Mouse (Mus musculus) midbrain, postnatal 0 days (tissue): ENCODE data around the gene Dcdc2a. TPM values are rescaled to one million over a fixed set of nuclear protein-coding genes. Genes with fewer than 3 reads are reported as not detected.

Experiments
- ATAC-seq: fragments of 200-750 bp; cut with Nextera tagmentation; 2 replicates; pipeline ENCODE4 v1.8.0; 2017; ENCODE audit warnings: moderate number of reproducible peaks, mild to moderate bottlenecking, moderate TSS enrichment, moderate library complexity; ENCODE audit not compliant: low FRiP score
- DNase-seq: peaks from one replicate; pipeline ENCODE4 v3.0.0-alpha.2; 2015; ENCODE audit warnings: low spot score
- H3K27ac ChIP-seq: fragments of 300-500 bp; sonication (generic); 2 replicates; pipeline ENCODE4 v1.5.1; 2014; ENCODE audit warnings: low read depth, mild to moderate bottlenecking, low read length, mixed read lengths
- H3K27me3 ChIP-seq: fragments of 300-500 bp; sonication (generic); 2 replicates; pipeline ENCODE4 v1.6.1; 2014; ENCODE audit warnings: low read length, control low read depth, mixed read lengths; ENCODE audit not compliant: insufficient read depth
- H3K36me3 ChIP-seq: fragments of 300-500 bp; sonication (generic); 2 replicates; pipeline ENCODE4 v1.6.1; 2014; ENCODE audit warnings: low read length, control low read depth, mixed read lengths; ENCODE audit not compliant: insufficient read depth
- H3K4me1 ChIP-seq: fragments of 300-500 bp; sonication (generic); 2 replicates; pipeline ENCODE4 v1.6.1; 2014; ENCODE audit warnings: mild to moderate bottlenecking, control low read depth, antibody characterized with exemption, low read length, mixed read lengths; ENCODE audit not compliant: insufficient read depth
- H3K4me2 ChIP-seq: fragments of 300-500 bp; sonication (generic); 2 replicates; pipeline ENCODE4 v1.6.1; 2014; ENCODE audit warnings: low read depth, mild to moderate bottlenecking, low read length, mixed read lengths; ENCODE audit not compliant: poor library complexity, severe bottlenecking
- H3K4me3 ChIP-seq: fragments of 300-500 bp; sonication (generic); 2 replicates; pipeline ENCODE4 v1.5.1; 2014; ENCODE audit warnings: low read depth, mild to moderate bottlenecking, low read length, moderate library complexity
- H3K9ac ChIP-seq: fragments of 300-500 bp; sonication (generic); replicated peaks from 2 replicates; pipeline ENCODE4 v1.6.1; 2014; ENCODE audit warnings: mild to moderate bottlenecking, low read length, moderate library complexity, mixed read lengths; ENCODE audit not compliant: poor library complexity, severe bottlenecking
- H3K9me3 ChIP-seq: fragments of 300-500 bp; sonication (generic); 2 replicates; pipeline ENCODE4 v1.6.1; 2016; ENCODE audit warnings: low read length, control low read depth
- CTCF ChIP-seq: IDR thresholded peaks from 2 replicates; pipeline ENCODE4 v1.5.1; 2016; ENCODE audit warnings: antibody characterized with exemption, mild to moderate bottlenecking
- WGBS: fragments of 180-500 bp; shearing (Covaris S2); extraction: QIAGEN DNeasy Blood & Tissue Kit; methylation state at CpG from one replicate; pipeline ENCODE4 v1.1.7; 2014; 5-methylcytosine and 5-hydroxymethylcytosine counted together
- polyA plus RNA-seq: library from polyadenylated mRNA; unstranded; fragments of >200 nt; fragmentation: Nextera tagmentation; extraction: Ambion mirVana; gene quantifications from 2 replicates; pipeline ENCODE4 v1.2.1, GENCODE M21; 2015
- total RNA-seq: library from RNA; depleted of rRNA; stranded (reverse); fragments of >200 nt; gene quantifications from 2 replicates; pipeline ENCODE4 v1.2.3, GENCODE M21; 2014; rRNA removed

Dcdc2a gene
- total RNA-seq (1.5 and 3.8 TPM in 2 replicates), polyA plus RNA-seq (6.3 and 8.0 TPM in 2 replicates)

DNA sequence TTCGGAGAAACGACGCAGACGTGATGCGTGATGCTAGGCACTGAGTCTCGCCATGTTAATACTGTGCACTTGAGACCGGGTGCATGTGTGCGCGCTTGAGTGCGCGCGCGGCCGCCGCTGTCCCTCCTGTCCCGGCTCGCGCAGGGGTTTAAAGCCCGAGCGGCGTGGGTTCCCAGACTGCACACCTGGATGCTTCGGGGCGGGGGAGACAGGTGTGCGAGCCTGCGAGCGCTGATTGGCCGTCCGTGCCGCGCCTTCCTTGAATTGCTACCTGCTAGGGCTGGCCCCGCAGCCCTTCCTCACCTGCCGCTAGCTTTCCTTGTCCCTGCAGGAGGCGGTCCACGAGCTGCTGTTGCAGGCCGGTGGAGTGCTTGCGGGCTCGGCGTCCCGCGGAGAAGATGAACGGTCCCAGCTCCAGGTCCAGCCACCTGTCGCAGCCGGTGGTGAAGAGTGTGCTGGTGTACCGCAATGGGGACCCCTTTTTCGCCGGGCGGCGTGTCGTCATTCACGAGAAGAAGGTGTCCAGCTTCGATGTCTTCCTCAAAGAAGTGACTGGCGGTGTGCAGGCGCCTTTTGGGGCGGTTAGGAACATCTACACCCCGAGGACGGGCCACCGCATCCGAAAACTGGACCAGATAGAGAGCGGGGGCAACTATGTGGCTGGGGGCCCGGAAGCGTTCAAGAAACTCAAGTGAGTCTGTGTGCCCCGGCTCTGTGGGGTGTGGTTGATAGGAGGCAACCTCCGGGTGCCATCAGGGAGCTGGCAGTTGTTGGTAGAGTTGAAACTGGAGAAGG, at the start of gene Dcdc2a:
TSS of gene Dcdc2a (plus strand) at position 132 of the 795 bp plus-strand sequence.
- peak within 1 kb of the TSS; percentile 32 for H3K27ac ChIP-seq
- H3K27me3 ChIP-seq = no peaks in the 10 kb centered on the region
- no peaks in the 10 kb centered on the region for H3K36me3 ChIP-seq
- peak within 1 kb of the TSS; percentile 62 for H3K4me3 ChIP-seq
- WGBS = 4% methylated on average over 62 of the region's 63 CpGs
- H3K9ac ChIP-seq = peak within 1 kb of the TSS; percentile 54
- ATAC-seq = peak; percentile 72
- peak within 1 kb of the TSS; percentile 93 for H3K4me2 ChIP-seq
- H3K4me1 ChIP-seq = no peaks in the 10 kb centered on the region
- no peak for TF ChIP-seq CTCF
- DNase-seq = peak; percentile 26
- H3K9me3 ChIP-seq = no peaks in the 10 kb centered on the region

DNA sequence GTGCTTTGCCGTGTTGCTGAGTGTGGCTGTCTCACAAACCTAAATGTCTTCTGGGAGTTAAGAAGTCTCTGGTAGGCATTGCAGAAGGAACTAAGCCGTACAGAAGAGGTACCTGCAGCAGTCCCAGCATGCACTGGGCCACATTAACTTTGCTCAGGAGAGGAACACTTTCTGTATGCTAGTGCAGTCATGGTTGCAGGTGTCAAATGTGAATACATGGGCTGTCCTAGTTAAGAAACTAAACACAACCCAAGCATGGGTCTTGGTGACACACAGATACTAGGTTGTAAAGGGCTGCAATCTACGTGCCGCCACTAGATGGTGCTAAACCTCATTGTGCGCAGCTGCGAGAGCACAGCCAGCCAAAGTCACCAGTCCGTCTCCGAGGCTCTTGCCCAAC, 48.7 kb upstream of the Dcdc2a start:
- no peak overlapping the region for H3K4me2 ChIP-seq
- ATAC-seq (0 out of 2 replicates have a peak, but pooled peaks have one; percentile 44), DNase-seq (no peak)
- no peak overlapping the region for H3K4me3 ChIP-seq
- no peaks in the 10 kb centered on the region for H3K27me3 ChIP-seq
- WGBS = 89% methylated on average over 5 of the region's 8 CpGs
- TF ChIP-seq CTCF = peak; percentile 64
- no peaks in the 10 kb centered on the region for H3K4me1 ChIP-seq
- H3K9me3 ChIP-seq = no peaks in the 10 kb centered on the region
- no peak overlapping the region for H3K9ac ChIP-seq
- H3K27ac ChIP-seq = no peak overlapping the region
- H3K36me3 ChIP-seq = peaks cover 11% of the 10 kb centered on the region; the same call in 1 of the 2 replicates

DNA sequence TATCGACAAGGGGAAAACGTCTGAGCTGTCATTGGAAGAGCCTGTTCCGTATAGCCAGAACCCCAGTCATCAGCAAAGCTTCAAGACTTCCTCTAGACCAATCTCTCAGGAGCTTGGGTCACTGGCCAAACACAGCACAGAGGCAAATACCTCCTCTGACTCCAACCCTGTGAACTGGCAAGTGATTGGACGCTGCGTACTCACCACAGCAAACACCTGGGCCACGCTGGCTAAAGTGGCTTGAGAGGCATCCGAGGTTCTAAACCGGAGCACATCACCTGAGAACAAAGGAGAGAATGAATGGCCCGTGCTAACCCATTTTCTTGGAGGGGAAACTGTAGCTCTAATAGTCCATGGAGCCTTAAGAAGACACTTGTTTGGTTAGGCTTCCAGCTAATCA, 37.5 kb upstream of the Dcdc2a start:
- no peak overlapping the region for H3K9ac ChIP-seq
- no peaks in the 10 kb centered on the region for H3K36me3 ChIP-seq
- DNase-seq = no peak
- no peaks in the 10 kb centered on the region for H3K27me3 ChIP-seq
- WGBS = 92% methylated on average over 9 of the region's 9 CpGs
- ATAC-seq = no peak
- no peak for TF ChIP-seq CTCF
- no peak overlapping the region for H3K4me3 ChIP-seq
- H3K27ac ChIP-seq = no peak overlapping the region
- H3K4me1 ChIP-seq = peaks cover 11% of the 10 kb centered on the region; the same call in 1 of the 2 replicates
- H3K9me3 ChIP-seq = no peaks in the 10 kb centered on the region
- H3K4me2 ChIP-seq = peak overlapping the region; percentile 80; the same call in 1 of the 2 replicates

- no peak for TF ChIP-seq CTCF
- Histone ChIP-seq H3K36me3 (no peaks in the 10 kb centered on the region), H3K4me2 (peak within 1 kb of the TSS; percentile 80), H3K4me1 (peaks cover 11% of the 10 kb centered on the region; the same call in 1 of the 2 replicates), H3K27ac (peak within 1 kb of the TSS; percentile 79), H3K4me3 (peak within 1 kb of the TSS; percentile 98), H3K9ac (peak within 1 kb of the TSS; percentile 90), H3K9me3 (no peaks in the 10 kb centered on the region), H3K27me3 (no peaks in the 10 kb centered on the region)
- under 1% methylated on average over 78 of the region's 84 CpGs for WGBS
- peak; percentile 93 for ATAC-seq
- peak; percentile 88 for DNase-seq
Observed at GRCm38 (mm10) chr13:25019793-25020539, 35.8 kb upstream of the Dcdc2a start, which contains the start of gene Mrs2. Gene Mrs2 (minus strand): TSS chr13:25020379.

GRCm38 (mm10) chr13:25020540-25020892, 35.3 kb upstream of the Dcdc2a start:
- no peak for TF ChIP-seq CTCF
- 0 out of 2 replicates have a peak, but pooled peaks have one; percentile 28 for ATAC-seq
- Histone ChIP-seq H3K4me3 (peak overlapping the region; percentile 98), H3K27me3 (no peaks in the 10 kb centered on the region), H3K36me3 (no peaks in the 10 kb centered on the region), H3K4me1 (peaks cover 11% of the 10 kb centered on the region; the same call in 1 of the 2 replicates), H3K27ac (0 out of 2 replicates have a peak overlapping the region, but pooled peaks have one; percentile 18), H3K9ac (peak overlapping the region; percentile 90; the same call in 1 of the 2 replicates), H3K9me3 (no peaks in the 10 kb centered on the region), H3K4me2 (peak overlapping the region; percentile 80)
- no peak for DNase-seq
- 55% methylated on average over 4 of the region's 4 CpGs for WGBS
